Mouse (Mus musculus) Patski (cell line): Measurements from ENCODE around the gene Tmco2. TPM values are rescaled to one million over a fixed set of nuclear protein-coding genes. Genes with fewer than 3 reads are reported as not detected.
"Not testable (repeated sequence)": the region's sequence is repeated elsewhere in the genome, so short reads cannot be mapped to it uniquely, and the experiment has no call there.

ENCODE experiments used
- ATAC-seq: fragments of 100-300 bp; one replicate; pipeline ENCODE4 v1.8.0; 2021
- CTCF ChIA-PET: fragments of 350-600 bp; sonication (Branson Sonifier 250); formaldehyde crosslinking; loops from one replicate; lab custom pipeline; 2022; ENCODE audit warnings: inconsistent platforms; lab: Charles Lee
- POLR2A ChIA-PET: fragments of 350-600 bp; sonication (Branson Sonifier 250); formaldehyde crosslinking; loops from one replicate; lab custom pipeline; 2022; ENCODE audit warnings: antibody characterized with exemption, inconsistent platforms; lab: Charles Lee
- DNase-seq: peaks from one replicate; pipeline ENCODE4 v3.0.0-alpha.2; 2011; ENCODE audit warnings: low read depth, low spot score
- H3K27me3 ChIP-seq: fragments of 371-371 bp; one replicate; pipeline ENCODE4 v1.5.1; 2021
- CTCF ChIP-seq: fragments of 100-300 bp; IDR thresholded peaks from one replicate; pipeline ENCODE4 v1.5.1; 2021
- in situ Hi-C: fragments of 300-500 bp; cut with MboI; formaldehyde crosslinking; loops from 3 replicates; pipeline ENCODE4 v1.11.1; 2018; ENCODE audit warnings: low pct_unique_long_range_greater_than_20kb, mixed read lengths
- polyA plus RNA-seq: library from polyadenylated mRNA; unstranded; gene quantifications from one replicate; pipeline ENCODE4 v1.2.3, GENCODE M21; 2021

Gene Tmco2
- polyA plus RNA-seq = not detected

DNA sequence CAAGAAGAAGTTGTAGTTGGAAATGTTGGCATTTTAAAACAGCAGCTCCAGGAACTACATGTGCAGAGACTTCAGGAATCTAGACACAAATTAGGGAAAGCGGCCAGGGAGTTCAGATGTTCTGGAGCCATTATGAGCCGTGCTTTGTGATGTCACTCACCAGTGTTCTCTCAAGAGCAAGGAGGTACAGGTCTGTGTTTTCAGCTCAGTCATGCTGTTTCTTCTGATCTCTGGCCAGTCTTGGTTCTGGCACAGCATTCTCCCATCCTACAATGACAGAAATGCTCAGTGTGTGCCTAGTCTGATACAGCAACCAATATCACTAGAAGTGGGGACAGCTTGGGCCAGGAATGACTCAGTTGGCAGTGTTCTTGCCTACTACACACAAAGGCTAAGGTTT is at the start of gene Tmco2:
Gene Tmco2 (minus strand): TSS at position 101 of the 400 bp plus-strand sequence.
- POLR2A ChIA-PET = no interaction called here

DNA sequence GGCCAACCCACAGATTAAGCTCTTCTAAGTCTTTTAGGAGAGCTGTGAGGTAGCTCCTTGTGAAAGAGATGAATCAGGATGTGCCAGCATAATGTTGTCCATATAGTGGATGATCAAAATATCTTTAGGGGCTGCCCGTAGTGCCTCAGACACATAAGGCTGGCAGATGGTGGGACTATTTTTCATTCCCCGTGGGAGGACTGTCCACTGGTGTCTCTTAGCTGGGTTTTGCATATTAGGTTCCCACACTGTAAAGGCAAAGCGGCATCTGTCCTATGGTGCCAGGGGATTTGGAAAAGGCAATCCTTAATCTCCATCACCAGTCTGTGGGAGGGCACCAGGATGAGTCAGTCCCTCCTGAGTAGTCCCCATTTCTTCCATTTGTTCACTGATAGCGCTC is 5.7 kb downstream of the Tmco2 start:
- ChIA-PET CTCF (no interaction called here), POLR2A (no interaction called here)
- TF ChIP-seq CTCF = no peak
- DNase-seq (no peak), ATAC-seq (no peak)
- in situ Hi-C loops = no loop called here
- peaks cover 1% of the 10 kb centered on the region for H3K27me3 ChIP-seq

More for the DNA sequence above, at the start of gene Tmco2:
- ATAC-seq (no peak), DNase-seq (no peak)
- TF ChIP-seq CTCF = no peak
- CTCF ChIA-PET = no interaction called here
- in situ Hi-C loops = no loop called here
- peaks cover 14% of the 10 kb centered on the region for H3K27me3 ChIP-seq

DNA sequence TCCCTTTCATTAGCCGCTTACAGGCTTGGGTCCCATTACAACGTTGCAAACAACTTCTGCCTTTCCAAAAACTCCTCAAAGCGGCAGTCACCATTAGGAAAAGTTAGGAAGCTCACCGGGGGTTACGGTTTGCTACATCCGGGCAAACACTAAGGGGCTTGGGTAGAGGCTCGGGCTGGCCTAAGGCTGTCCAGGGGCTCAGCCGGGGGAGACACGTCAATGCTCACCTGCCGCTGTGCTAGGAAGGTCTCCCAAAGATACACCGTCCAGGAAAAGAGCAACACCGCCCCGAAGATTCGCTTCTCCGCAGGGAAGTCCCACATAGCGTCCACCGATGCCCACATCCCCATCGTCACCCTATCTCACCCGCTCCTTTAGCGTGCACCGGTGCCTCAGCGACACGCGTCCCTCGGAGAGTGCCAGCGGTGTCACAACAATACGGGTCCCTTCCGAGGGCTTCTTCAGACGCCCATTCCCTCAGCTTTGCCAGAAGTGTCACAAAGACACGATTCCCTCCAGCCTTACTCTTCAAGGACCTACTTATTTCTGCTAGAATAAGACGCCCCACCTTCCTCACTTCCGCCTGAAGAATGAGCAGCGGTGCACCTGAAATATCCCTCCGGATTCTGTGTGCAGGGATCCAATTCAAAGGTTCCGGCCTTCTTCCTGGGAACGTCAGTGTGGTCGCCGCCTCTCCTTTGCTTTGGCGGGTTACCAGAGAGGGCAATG is 11.2 kb downstream of the Tmco2 start, which contains the start of gene Zmpste24:
Gene Zmpste24 (minus strand): TSS at position 592 of the 729 bp plus-strand sequence.
- POLR2A ChIA-PET = interaction anchor here (1.1 to 1.6 kb wide), 2 partner anchors 117 to 123 kb away, joined by 3 read pairs; partner anchors contain the start of gene Rlf

DNA sequence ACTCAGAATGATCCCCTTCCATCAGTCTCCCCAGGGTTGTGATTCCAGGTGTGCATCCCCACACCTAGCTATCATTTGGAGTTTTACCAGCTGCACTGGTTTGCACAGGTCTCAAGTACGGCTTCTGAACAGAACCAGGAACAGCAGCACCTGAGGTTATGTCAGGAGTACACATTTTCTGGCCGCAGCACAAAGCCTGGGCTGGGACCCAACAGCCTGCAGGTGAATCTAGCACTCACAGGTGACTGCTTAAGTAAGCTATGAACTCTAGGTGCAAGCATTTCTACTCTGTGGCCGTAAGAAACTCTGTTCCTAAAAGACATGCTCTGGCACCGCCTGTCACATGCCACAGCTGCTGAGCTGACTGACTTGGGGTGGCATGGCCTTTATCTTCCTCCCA is 18.8 kb downstream of the Tmco2 start:
- CTCF ChIA-PET = interaction anchor here (2.2 kb wide), 1 partner anchor 12 kb away, joined by 4 read pairs; no protein-coding TSS in a partner anchor
- no peak for DNase-seq
- no peak for ATAC-seq
- H3K27me3 ChIP-seq = no peaks in the 10 kb centered on the region
- POLR2A ChIA-PET = no interaction called here
- no peak for TF ChIP-seq CTCF
- in situ Hi-C loops = no loop called here

More for the DNA sequence above, 11.2 kb downstream of the Tmco2 start, which contains the start of gene Zmpste24:
- CTCF ChIA-PET = interaction anchor here (1.3 kb wide), 1 partner anchor 36 kb away, joined by 3 read pairs; no protein-coding TSS in a partner anchor
- H3K27me3 ChIP-seq = no peaks in the 10 kb centered on the region
- DNase-seq (peak; percentile 69), ATAC-seq (peak; percentile 87)
- no peak for TF ChIP-seq CTCF
- in situ Hi-C loops = loop anchor here (5.0 kb wide), 1 partner anchor 44 kb away; no protein-coding TSS in a partner anchor

DNA sequence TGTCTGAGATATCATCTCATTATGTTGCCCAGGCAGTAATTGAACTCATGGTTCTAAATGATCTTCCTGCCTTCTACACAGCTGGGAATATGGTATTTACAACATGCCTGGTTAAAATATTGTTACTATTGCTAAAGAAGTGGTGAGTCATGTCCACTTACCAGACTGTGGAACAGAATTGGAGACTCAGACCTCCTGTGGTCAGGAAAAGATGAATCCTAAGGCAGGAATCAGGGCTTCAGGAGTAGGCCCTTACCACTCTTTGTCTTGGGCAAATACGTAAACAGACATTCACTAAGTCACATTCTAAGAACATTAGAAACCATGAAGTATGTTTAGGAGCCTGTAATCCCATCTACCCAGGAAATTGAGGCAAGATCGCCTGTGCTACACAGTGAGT is 20.3 kb downstream of the Tmco2 start:
- POLR2A ChIA-PET = no interaction called here
- DNase-seq = no peak
- CTCF ChIA-PET = no interaction called here
- no peaks in the 10 kb centered on the region for H3K27me3 ChIP-seq
- in situ Hi-C loops = no loop called here
- no peak for TF ChIP-seq CTCF
- ATAC-seq = no peak

DNA sequence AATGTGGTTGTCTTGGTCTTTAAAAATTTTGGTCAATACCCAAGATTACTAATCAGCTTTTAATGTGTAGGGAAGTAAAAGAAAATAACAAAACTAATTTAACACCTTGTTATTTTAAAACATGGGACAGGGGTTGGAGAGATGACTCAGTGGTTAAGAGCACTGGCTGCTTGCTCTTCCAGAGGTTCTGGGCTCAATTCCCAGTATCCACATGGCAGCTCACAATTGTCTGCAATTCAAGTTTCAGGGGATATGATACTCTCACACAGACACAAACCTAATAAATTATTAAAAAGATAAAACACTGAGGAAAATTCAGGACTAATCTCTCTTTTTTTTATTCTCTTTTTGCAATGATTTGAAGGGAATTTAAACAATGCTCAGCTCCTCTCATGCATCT is 24.5 kb downstream of the Tmco2 start:
- no peak for TF ChIP-seq CTCF
- no peaks in the 10 kb centered on the region for H3K27me3 ChIP-seq
- DNase-seq (no peak), ATAC-seq (no peak)
- ChIA-PET POLR2A (no interaction called here), CTCF (no interaction called here)
- in situ Hi-C loops = no loop called here

DNA sequence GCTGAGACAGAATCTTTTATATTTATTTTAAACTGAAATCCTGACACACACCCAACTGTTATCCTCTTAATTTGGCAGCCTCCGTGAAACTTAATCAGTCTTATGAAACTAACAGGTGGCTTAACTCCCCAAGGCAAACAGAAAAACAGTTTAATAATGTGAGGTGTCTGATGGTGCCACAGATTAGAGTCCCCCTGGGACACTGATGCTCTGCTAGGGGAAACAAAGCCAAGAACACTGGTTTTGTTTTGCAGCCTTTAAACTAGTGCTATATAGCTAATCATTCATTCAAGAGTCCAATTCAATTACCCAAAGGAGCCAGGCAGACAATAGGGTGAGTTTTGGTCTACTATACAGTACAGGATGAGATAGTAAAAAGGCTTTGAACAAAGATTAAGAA is 28.6 kb downstream of the Tmco2 start:
- ChIA-PET POLR2A (no interaction called here), CTCF (interaction anchor here (0.9 kb wide), 1 partner anchor 10 kb away, joined by 3 read pairs; no protein-coding TSS in a partner anchor)
- no peaks in the 10 kb centered on the region for H3K27me3 ChIP-seq
- in situ Hi-C loops = no loop called here
- no peak for TF ChIP-seq CTCF
- DNase-seq (no peak), ATAC-seq (no peak)

DNA sequence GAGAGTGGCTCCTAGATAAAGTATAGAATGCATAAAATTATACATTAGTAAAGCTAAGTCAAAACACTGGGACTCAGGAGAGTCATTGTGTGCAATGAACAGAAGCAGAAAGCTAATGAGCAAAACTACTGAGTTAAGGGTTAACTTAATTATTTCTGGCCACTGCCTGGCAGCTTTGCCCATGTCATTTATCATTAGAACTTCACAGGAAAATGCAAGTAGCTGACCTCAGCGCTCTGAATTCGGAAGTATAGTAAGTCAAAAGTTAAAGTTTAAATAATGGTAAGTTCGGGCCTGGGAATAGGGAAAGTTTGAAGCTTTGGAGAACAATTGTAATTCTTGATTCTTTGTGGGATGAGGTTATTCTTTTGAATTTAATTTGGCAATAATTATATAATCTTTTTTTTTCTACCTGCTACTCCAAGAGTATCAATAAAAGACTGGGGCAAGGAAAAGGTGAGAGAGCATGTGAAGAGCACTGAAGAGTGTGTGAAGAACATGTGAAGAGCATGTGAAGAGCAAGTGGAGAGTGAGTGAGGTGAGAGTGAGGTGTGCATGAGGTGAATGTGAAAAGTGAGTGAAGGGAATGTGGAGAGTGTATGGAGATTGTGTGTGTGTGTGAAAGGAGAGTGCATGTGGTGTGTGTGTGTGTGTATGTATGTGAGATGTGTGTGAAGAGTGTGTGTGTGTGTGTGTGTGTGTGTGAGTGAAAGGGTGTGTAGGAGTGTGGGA is 30.9 kb downstream of the Tmco2 start:
- CTCF ChIA-PET = interaction anchor here (1.6 kb wide), 1 partner anchor 13 kb away, joined by 4 read pairs; no protein-coding TSS in a partner anchor
- POLR2A ChIA-PET = no interaction called here
- ATAC-seq (no peak), DNase-seq (no peak)
- H3K27me3 ChIP-seq = no peaks in the 10 kb centered on the region
- TF ChIP-seq CTCF = no peak
- in situ Hi-C loops = no loop called here

DNA sequence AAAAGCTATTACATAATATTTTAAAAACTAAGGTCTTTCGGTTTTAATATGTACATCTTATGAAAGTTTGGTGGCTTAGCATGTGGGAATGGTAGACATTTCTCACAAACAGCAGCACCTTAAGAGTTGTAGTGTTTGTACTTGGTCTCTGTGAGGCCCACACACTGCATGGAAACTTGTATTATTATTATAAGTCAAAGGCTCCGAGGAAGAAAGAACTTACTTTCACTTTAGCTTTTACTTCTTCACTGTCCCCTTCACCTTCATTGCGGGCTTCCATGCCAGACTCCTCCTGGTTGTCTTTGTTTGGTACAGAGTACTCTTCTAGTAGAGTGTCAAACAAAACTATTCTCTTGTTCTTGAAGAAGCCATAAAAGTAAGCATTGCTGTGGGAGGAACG is 34.8 kb downstream of the Tmco2 start:
- DNase-seq (no peak), ATAC-seq (no peak)
- no peak for TF ChIP-seq CTCF
- CTCF ChIA-PET = no interaction called here
- in situ Hi-C loops = no loop called here
- POLR2A ChIA-PET = no interaction called here
- no peaks in the 10 kb centered on the region for H3K27me3 ChIP-seq

DNA sequence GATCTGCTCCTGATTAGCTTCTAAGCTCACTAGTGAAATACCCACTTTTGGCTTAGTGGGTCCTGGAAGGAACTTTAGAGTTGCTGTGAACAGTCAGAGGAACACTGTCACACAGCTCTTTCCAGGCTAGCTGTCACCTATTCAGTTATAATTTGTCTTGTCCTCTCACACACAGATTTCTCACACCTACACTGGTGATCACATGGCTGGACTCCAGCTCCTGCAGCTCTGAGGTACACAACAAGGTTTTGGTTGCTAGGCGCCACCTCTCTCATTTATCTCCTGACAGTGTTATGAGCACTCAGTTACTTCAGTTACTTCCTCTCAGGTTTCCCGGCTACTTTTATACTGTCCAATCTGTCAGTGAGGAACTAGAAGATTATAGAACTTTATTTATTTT is 43.7 kb downstream of the Tmco2 start:
- CTCF ChIA-PET = no interaction called here
- in situ Hi-C loops = no loop called here
- H3K27me3 ChIP-seq = no peaks in the 10 kb centered on the region
- DNase-seq = no peak
- ATAC-seq = no peak
- no peak for TF ChIP-seq CTCF
- POLR2A ChIA-PET = no interaction called here

DNA sequence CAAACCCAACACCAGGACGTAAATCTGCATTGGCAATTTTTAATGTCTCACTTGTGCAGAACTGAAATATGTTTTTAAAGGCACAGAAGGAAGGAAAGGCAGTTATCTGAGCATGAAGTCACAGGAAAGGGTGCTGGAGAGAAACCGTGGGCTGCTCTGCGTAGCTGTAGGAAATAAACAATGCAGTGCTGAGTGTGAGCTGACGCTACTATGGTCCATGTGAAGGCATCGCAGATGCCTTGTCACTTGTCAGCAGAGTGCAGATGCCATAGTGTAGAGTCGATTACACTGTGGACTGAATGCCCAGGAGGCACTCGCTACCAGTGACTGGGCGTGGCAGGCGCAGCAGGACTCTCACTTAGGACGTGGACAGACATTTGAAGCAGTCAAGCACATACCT is 49.8 kb downstream of the Tmco2 start:
- DNase-seq, H3K27me3 ChIP-seq, POLR2A ChIA-PET, in situ Hi-C loops, CTCF ChIA-PET, ATAC-seq: not testable (repeated sequence)
